Mouse (Mus musculus): ENCODE results near the gene Gm14288. TPM values are rescaled to one million over a fixed set of nuclear protein-coding genes. Genes with fewer than 3 reads are reported as not detected.
"Not testable (repeated sequence)": the region's sequence is repeated elsewhere in the genome, so short reads cannot be mapped to it uniquely, and the experiment has no call there.

Gm14288 gene
- 0.73 and 1.1 TPM in 2 replicates for polyA plus RNA-seq (2012; rRNA removed)

DNA sequence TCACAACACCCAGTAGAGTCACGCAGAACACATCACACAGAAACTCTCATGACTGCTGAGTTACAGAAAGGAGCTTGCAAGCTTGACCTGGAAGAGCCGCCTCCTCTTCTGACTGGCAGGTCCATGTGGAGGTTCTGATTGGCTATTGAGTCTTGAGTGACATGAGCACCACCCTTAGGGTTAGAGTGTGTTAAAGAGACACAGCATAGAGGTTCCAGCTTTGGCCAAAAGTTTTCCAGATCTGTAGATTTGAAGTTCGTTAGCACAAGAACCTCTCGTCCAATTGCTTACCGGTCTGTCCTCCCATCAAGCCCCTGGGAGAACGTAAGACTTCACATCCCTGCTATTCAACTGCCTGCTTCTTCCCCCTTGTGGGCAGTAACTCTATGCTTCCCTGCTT, at the start of gene Gm14288:
Gm14288 (minus strand) TSS at position 101 of the 400 bp plus-strand sequence.
- not testable (repeated sequence) for DNase-seq (ENCODE audit: low read depth, low spot score)
- no CpG with 5 or more reads among the region's 6 CpGs for WGBS

GRCm38 (mm10) chr2:175741237-175741636, 59.7 kb downstream of the Gm14288 start, which contains the start of gene Gm2007:
TSS of gene Gm2007 (plus strand) at chr2:175741537.
- no CpG with 5 or more reads among the region's 2 CpGs for whole genome bisulfite sequencing
- DNase-seq (ENCODE audit: low read depth, low spot score), result not testable (repeated sequence)

Other genes with a start within 250 kb of the Gm14288 start
- not detected in 2 replicates for gene Gm11007, start 157.1 kb downstream of the Gm14288 start, polyA plus RNA-seq (2012; rRNA removed)
- gene Zfp969, start 97.4 kb downstream of the Gm14288 start, polyA plus RNA-seq (2012; rRNA removed), result not detected in 2 replicates
- not detected in 2 replicates for gene Gm2007, start 59.6 kb downstream of the Gm14288 start, polyA plus RNA-seq (2012; rRNA removed)
- 0.14 and 0.22 TPM in 2 replicates for gene Gm6710, start 68.1 kb upstream of the Gm14288 start, polyA plus RNA-seq (2012; rRNA removed)
- gene Zfp966, start 130.0 kb upstream of the Gm14288 start, polyA plus RNA-seq (2012; rRNA removed), result 0.19 and 0.49 TPM in 2 replicates
- 0.41 TPM in 1 of 2 replicates, not detected in the other for gene Gm2026, start 164.2 kb upstream of the Gm14288 start, polyA plus RNA-seq (2012; rRNA removed)